Mouse (Mus musculus) NIH3T3 (cell line): ENCODE measurements around the gene Skap2.

Source experiments
- DNase-seq: peaks from one replicate; pipeline ENCODE4 v3.0.0-alpha.2; 2012; ENCODE audit warnings: low read depth

Gene Skap2

GRCm38 (mm10) chr6:52005616-52005962 is 6.8 kb downstream of the Skap2 start:
- DNase-seq, result no peak

GRCm38 (mm10) chr6:52004995-52005394 is 7.4 kb downstream of the Skap2 start:
- no peak for DNase-seq

DNA sequence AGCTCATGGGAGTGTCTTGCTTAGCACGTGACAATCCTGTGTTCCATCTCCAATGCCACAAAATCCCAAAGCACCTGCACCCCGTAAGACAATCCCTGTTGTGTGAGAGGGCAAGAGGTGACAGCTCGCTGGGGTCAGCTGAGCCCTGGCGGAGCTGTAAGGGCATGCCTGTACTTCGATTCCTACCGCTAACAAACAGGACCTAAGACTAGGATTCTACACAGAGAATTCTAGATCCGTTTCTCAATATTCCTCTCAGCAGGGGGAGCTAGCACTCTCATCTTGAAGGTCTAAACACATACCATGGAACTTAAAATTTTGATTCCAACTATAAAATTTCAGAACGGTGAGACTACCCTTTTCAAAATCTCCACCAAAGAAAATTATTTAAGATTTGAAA is 9.7 kb downstream of the Skap2 start:
- peak; percentile 84 for DNase-seq

- no peak for DNase-seq
Observed at GRCm38 (mm10) chr6:51999157-51999478, 13.2 kb downstream of the Skap2 start.

DNA sequence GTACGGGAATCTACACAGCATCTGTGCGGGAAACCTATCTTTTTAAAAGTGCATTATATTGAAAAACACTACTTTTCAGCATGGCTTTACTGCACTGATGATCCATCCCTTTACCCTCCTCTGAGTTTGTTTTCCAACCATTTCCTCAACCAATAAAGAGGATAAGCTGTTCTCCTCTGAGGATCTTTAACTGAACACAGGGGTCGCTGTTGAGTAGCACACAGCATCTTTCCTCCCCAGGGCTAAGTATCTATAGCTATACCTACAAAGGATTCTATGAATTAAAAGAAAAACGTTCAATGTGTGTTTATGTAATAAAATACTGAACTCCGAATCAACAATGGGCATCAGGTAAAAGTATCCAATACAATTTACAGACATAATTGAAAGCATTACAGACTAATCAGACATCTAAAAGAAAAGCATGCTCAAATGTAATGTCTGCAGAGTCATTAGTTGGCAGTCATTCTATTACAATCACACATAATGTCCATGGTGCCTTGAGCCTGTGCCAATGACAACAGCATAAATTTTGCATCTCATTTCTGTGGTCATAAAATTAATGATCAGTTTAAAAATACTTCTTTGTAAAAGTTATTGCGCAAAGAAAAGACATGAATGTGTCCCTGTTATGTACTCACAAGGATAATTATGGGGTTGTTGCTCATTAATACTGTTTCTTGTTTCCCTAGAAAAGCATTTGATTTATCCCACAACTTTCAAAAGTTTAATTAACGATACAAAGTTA is 13.8 kb downstream of the Skap2 start:
- peak; percentile 76 for DNase-seq

DNA sequence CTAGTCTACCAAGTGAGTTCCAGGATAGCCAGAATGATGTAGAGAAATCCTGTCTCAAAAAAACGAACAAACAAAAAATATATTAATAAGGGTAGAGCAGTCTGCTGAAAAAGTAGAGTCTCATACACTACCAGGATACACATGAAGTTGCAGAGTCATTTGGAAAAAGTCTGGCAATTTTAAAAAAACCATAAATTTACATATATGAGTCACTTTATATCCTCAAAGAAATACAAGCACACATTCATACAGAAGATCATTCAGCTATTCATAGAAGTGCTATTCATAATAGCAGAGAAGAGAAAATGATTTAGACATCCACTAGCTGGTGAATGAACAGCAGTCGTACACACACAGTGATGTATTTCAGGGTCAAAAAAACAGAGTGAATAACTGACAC is 24.4 kb downstream of the Skap2 start:
- DNase-seq, result no peak

DNA sequence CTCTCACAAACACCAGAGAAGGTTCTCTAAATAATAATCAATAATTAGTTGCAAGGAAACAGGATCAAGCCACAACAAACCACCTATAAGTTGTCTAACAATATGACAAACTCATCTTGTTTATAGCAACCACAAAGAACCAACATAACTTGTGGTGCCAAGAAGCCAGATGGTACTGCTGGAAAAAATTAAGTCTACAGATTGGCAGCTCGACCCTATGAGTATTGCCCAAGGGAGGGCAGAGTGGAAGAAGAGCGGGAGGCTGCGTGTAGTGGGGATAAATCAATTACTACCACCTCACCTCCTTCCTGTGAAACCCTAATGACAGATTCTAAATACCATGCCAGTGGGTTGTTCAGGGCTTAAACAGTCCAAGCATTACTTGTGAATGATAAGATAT is 34.7 kb downstream of the Skap2 start:
- peak; percentile 30 for DNase-seq

DNA sequence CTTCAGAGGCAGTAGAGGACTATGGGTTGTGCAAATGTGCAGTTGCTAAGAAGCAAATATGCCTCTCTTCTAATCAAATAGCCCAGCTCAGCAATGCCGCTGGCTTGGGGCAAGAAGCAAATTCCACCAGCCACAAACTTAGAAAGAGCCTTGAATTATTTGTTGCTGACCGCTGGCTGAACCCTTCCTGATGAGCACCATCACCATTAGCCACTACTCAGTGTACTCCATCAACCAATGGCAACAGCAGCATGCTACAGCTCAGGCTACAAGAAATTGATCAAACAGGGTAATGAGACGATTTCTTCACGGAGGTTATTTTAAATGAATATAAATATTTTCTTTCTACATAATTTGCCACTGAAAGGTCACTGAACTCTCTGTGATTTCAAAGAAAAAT is 36.6 kb downstream of the Skap2 start:
- DNase-seq, result no peak

- DNase-seq, result no peak
Observed at GRCm38 (mm10) chr6:51958992-51959391, 53.4 kb downstream of the Skap2 start.

DNA sequence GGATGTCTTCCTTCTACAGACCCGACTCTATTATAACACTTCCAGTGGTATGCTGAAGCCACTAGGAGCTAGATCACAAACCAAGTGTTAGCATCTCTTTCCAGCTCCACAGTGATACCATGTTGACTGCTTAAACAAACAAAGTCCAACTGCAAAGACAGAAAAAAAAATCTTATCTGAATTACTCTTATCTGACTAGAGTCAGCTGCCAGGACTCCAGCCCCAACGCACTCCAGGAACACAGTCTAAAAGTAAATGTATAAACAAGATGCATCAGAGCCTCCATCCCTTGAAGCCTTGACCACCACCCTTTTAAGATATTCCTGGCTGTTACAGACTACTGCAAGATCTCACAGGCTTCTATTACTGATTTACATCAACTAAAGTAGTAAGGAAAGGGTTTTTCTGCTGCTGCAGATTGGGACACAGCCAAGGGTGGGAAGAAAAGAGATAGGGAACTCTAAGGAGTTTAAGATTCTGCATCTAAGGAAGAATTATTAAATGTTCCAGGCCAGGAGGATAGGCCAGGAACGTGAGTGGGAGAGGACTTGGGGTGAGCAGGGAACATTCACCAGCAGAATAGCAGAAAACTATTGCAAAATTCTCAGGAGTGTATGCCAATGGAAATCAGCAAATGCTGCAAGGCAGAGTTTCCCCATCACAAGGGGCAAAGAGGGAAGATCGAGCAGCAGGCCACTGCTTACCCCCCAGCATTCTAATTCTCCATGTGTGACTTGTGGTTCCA is 56.1 kb downstream of the Skap2 start:
- no peak for DNase-seq

GRCm38 (mm10) chr6:51947661-51948060 is 64.7 kb downstream of the Skap2 start:
- DNase-seq, result no peak

DNA sequence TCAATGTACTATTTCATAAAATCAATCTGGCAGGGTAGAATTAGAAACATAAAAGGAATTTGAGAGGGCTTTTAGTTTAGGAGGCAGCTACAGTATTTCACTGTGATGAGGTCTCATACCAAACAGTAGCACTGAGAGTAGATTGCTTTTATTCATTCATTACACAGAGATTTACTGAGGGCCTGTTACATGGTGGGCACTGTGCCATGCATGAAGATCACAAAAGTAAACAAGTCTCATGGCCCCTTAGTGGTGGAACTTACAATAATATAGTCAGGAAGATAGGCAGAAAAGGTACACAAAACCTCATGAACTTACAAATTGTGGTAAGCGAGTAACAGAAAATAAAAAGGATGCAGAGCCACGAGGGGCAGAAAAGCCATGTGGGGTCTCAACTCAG is 67.4 kb downstream of the Skap2 start:
- DNase-seq, result no peak

DNA sequence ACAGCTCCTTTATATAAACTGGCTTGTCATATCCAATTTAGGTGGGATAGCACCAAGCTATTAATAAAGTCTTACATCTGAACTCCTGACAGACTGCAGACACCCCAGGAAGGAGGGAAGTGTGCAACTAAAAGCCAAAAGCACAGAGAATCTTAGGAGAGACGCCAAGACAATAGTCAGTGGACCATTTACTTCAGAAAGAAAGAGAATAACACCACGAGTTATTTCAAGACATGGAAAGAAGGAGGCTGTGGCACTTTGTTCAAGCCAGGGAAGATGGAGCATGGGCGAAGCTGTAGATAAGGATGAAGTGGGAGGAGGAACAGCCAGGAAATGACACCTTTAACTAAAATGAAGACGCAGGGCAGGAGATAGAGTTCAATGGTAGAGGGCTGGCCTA is 78.4 kb downstream of the Skap2 start:
- no peak for DNase-seq

DNA sequence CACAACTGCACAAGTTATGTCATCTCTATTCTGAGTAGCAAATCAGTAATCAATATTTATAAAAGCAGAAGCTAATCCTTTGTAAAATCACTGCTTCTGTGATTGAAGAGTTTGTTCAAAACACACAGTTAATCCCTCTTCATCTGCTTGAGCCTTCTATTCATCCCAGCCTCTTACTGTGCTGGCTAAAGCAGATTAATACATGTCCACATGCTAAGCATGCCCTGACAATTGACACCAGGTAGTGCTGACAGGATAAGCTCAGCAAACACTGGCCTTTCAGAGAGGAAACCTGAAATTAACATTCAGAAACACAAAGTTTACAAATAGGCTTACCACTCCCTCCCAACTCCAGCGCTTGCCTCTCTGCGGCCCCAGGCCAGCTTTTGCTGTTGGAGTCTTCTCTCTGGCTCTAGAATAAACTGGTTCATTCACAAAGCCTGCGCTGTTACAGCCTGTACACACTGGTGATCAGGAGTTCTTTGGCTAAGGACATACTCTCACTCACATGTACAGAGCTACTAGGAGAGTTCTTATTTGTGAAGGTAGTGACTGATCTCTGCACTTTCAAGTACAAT is 79.2 kb downstream of the Skap2 start:
- no peak for DNase-seq

- DNase-seq, result no peak
Observed at GRCm38 (mm10) chr6:51927101-51927500, 85.2 kb downstream of the Skap2 start.

DNA sequence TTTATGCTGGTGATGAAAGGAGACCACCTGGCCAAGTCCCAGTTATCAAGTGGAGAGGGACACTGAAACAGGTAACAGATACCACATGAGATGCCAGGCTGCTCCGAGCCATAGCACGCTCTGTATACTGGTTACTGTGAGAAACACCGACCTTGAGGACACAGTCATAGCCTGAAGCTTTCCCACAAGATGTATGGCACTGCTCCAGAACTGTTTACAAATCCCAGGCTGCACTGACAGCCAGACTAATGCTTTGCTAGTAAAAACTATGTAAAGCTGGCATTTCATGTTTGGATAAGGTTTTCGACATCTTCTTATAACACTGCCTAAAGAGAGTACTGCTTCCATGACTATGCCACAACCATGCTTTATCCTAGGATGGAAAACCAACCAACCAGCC is 90.5 kb downstream of the Skap2 start:
- DNase-seq, result peak; percentile 65

DNA sequence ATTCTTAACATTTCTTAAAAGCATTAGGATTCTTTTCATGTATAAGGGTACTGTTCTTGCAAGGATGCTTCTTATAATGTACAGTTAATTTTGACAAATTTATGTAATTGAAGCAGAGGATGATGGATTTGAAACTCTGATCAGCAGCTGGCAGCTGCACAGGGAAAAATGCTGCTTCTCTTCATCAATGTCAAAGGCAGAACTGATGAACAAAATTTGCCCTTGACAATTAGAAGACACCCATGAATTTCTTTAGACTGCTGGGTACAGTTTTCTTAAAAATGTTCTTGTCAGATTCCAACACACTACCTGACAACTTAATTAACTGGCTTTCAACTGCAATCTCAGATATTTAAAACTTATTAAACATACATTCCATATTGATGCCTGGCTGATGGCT is 103.9 kb downstream of the Skap2 start:
- no peak for DNase-seq

DNA sequence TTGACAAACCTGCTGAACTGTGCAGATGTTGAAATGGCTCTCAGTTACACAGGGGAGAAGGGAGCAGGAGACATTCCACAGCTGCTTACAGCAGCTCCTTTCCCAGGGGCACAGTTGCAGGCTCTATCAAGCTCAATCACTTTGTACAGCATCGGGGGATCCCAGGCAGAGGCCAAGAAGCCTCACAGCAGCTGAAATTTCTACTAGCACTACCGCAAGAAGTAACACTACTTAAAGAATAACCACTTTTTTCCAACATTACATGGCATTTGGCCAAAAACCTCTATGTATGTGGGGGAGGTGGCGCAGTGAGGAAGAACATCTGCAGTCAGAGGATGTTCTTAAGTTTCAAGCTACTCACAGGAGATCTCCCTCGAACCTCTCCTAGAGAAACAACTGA is 106.7 kb downstream of the Skap2 start:
- peak; percentile 51 for DNase-seq

DNA sequence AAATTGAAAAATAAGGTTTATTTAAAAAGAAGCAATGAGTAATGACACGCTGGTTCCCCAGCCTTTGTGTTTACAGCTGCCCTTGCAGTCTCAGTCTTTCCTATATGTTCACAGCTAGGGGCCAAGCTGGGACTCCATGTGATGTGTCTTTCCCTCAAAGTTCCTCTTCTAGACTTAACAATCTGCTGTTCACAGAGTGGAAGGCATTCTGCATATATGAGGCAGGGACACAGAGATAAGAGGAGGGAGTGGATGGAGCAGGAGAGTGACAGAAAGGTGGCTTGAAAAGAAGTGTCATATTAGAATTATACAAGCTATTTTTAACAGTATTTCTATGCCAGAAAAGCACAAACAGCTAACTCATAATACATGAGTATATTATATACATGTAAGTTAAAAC is 110.8 kb downstream of the Skap2 start:
- no peak for DNase-seq

- DNase-seq, result no peak
Observed at GRCm38 (mm10) chr6:51898318-51898994, 113.9 kb downstream of the Skap2 start.

GRCm38 (mm10) chr6:51895753-51896152 is 116.6 kb downstream of the Skap2 start:
- no peak for DNase-seq

DNA sequence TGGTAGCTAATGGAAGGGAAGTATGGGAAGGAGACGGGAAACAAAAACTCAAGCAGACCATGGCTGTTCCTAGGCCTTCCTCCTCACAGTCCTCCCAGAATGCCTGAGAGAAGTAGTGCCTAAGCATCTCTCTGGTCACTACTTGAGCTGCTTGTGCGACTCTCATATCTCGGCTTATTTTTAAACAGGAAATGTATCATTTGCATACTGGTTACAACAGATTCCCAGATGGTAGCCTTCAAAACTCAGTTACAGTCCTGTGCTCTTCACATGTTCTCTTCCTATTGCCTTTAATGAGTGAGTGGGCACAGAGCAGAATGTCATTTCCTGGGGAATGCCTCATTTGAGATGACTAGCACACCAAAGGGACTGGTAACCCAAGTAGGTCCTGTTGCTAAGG is 117.6 kb downstream of the Skap2 start:
- no peak for DNase-seq

GRCm38 (mm10) chr6:51890356-51890755 is 122.0 kb downstream of the Skap2 start:
- DNase-seq, result no peak
